Mouse (Mus musculus): ENCODE results near the gene Efhc1.

DNA sequence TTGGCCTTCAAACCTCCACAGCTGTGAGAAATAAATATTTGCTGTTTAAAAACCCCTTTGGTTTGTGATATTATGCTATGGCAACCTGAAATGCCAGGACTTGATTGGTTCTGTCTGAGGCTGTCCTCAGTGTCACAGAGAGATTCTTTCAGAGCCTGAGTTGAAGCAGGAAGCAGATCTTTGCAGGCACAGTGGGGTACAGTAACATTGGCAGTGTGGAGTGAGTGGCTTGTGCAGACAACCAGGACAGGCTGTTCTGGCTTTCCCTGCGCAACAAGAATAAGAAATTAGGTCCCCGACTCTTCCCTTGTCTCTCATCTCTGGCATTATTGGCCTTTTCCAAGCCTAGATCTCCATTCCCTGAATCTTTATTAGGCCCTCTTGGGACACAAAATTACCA is 31.7 kb upstream of the Efhc1 start:
- TF ChIP-seq POLR2A (IDR thresholded peaks at IDR 0.05; ENCODE audit: insufficient read depth, low read length) = no peak
- no peak for TF ChIP-seq CTCF (IDR thresholded peaks at IDR 0.05; ENCODE audit: low read depth, low read length)

Data from ES-Bruce4 (cell line).